Mouse (Mus musculus) forebrain, embryonic 16.5 days (tissue): ENCODE results near the gene Tmem238l. TPM values are rescaled to one million over a fixed set of nuclear protein-coding genes. Genes with fewer than 3 reads are reported as not detected.
A peak's percentile ranks its signal among the peaks of the same experiment; 100 is the strongest.

Experiments used
- ATAC-seq: fragments of 200-750 bp; cut with Nextera tagmentation; 2 replicates; pipeline ENCODE4 v1.8.0; 2017; ENCODE audit warnings: mild to moderate bottlenecking, moderate library complexity
- H3K27ac ChIP-seq: fragments of 300-500 bp; sonication (generic); 2 replicates; pipeline ENCODE4 v1.5.1; 2014; ENCODE audit warnings: low read length, control low read depth
- H3K27me3 ChIP-seq: fragments of 300-500 bp; sonication (generic); replicated peaks from 2 replicates; pipeline ENCODE4 v1.6.1; 2014; ENCODE audit warnings: low read length; ENCODE audit not compliant: control insufficient read depth, insufficient read depth
- H3K36me3 ChIP-seq: fragments of 300-500 bp; sonication (generic); 2 replicates; pipeline ENCODE4 v1.6.1; 2014; ENCODE audit not compliant: control insufficient read depth, insufficient read depth
- H3K4me1 ChIP-seq: fragments of 300-500 bp; sonication (generic); replicated peaks from 2 replicates; pipeline ENCODE4 v1.6.1; 2014; ENCODE audit warnings: low read length; ENCODE audit not compliant: control insufficient read depth, insufficient read depth
- H3K4me2 ChIP-seq: fragments of 300-500 bp; sonication (generic); 2 replicates; pipeline ENCODE4 v1.6.1; 2014; ENCODE audit warnings: mild to moderate bottlenecking, low read length, control low read depth
- H3K4me3 ChIP-seq: fragments of 300-500 bp; sonication (generic); replicated peaks from 2 replicates; pipeline ENCODE4 v1.5.1; 2014; ENCODE audit warnings: mild to moderate bottlenecking, low read length, control low read depth
- H3K9ac ChIP-seq: fragments of 300-500 bp; sonication (generic); replicated peaks from 2 replicates; pipeline ENCODE4 v1.6.1; 2014; ENCODE audit warnings: low read depth, low read length, control low read depth
- H3K9me3 ChIP-seq: fragments of 300-500 bp; sonication (generic); 2 replicates; pipeline ENCODE4 v1.6.1; 2016; ENCODE audit warnings: low read length; ENCODE audit not compliant: control insufficient read depth
- WGBS: fragments of 180-500 bp; shearing (Covaris S2); extraction: QIAGEN DNeasy Blood & Tissue Kit; methylation state at CpG from one replicate; pipeline ENCODE4 v1.1.7; 2014; 5-methylcytosine and 5-hydroxymethylcytosine counted together
- polyA plus RNA-seq: library from polyadenylated mRNA; unstranded; fragments of >200 nt; fragmentation: Nextera tagmentation; extraction: Ambion mirVana; gene quantifications from 2 replicates; pipeline ENCODE4 v1.2.1, GENCODE M21; 2015

Gene Tmem238l
- polyA plus RNA-seq, 1 experiment from 2014 or later = not detected

DNA sequence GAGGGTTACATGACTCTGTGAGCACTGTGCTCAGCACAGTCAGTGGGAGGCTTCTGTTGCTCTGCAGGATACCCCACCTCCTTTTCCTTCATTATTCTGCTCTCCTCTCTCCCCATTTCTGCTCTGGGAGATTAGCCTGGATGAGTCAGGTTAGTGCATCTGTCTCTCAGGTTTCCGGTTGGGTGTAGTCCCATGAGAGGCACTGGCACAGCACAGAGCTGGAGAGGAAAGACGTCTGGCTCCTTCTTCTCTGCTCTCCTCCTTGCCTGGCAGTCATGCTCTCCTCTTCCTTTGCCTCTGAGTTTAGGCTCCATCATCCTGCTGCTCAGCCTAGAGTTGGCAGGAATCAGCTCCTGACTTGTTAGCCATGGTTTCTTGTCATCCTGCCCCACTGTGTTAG lies 35.7 kb downstream of the Tmem238l start:
- 52% methylated on average over 2 of the region's 2 CpGs for WGBS
- no peaks in the 10 kb centered on the region for H3K9me3 ChIP-seq
- H3K4me3 ChIP-seq = no peak overlapping the region
- H3K4me1 ChIP-seq = no peaks in the 10 kb centered on the region
- no peak overlapping the region for H3K27ac ChIP-seq
- ATAC-seq = no peak
- no peaks in the 10 kb centered on the region for H3K27me3 ChIP-seq
- no peak overlapping the region for H3K9ac ChIP-seq
- no peak overlapping the region for H3K4me2 ChIP-seq
- no peaks in the 10 kb centered on the region for H3K36me3 ChIP-seq

DNA sequence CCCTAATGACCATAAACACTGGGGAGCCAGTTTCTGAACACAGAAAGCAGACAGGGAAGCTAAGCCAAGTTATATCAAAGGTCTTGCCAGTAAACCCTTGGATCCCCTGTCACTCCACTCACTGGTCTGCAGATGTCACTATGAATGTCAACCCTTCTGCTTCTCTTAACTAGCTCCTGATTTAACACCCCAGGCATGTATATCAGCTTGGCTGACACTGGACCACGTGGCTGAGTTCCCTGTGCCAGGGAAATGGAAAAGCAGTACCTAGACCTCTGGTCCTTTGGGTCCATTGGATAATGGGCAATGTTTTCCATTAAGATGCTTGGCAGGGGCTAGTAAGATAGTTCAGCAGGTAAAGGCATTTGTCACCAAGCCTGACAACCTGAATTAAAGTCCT lies 37.2 kb downstream of the Tmem238l start:
- H3K36me3 ChIP-seq = no peaks in the 10 kb centered on the region
- H3K27me3 ChIP-seq = no peaks in the 10 kb centered on the region
- H3K27ac ChIP-seq = no peak overlapping the region
- ATAC-seq = no peak
- H3K4me3 ChIP-seq = no peak overlapping the region
- H3K9me3 ChIP-seq = no peaks in the 10 kb centered on the region
- no peak overlapping the region for H3K4me2 ChIP-seq
- 43% methylated on average over 1 of the region's 1 CpGs for WGBS
- H3K9ac ChIP-seq = no peak overlapping the region
- no peaks in the 10 kb centered on the region; the same call in 1 of the 2 replicates for H3K4me1 ChIP-seq

DNA sequence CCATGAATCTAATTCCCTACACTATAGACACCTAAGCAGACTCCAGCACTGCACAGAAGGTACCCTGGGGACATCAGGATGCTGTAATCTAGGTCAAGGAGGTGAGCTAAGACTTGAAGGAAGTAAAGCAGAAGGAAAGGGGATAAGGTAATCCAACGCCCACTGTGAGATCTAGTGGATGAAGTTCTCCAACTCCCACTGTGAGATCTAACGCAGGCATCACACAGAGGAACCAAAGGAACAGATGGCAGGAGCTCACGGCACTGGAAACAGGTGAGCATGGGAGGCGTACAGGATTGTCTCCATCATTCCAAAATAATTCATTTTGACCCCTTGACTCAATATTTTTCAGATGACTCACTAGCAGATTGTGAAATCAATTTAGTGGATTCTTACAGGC lies 40.0 kb downstream of the Tmem238l start:
- 79% methylated on average over 4 of the region's 4 CpGs for WGBS
- ATAC-seq = no peak
- H3K4me2 ChIP-seq = no peak overlapping the region

DNA sequence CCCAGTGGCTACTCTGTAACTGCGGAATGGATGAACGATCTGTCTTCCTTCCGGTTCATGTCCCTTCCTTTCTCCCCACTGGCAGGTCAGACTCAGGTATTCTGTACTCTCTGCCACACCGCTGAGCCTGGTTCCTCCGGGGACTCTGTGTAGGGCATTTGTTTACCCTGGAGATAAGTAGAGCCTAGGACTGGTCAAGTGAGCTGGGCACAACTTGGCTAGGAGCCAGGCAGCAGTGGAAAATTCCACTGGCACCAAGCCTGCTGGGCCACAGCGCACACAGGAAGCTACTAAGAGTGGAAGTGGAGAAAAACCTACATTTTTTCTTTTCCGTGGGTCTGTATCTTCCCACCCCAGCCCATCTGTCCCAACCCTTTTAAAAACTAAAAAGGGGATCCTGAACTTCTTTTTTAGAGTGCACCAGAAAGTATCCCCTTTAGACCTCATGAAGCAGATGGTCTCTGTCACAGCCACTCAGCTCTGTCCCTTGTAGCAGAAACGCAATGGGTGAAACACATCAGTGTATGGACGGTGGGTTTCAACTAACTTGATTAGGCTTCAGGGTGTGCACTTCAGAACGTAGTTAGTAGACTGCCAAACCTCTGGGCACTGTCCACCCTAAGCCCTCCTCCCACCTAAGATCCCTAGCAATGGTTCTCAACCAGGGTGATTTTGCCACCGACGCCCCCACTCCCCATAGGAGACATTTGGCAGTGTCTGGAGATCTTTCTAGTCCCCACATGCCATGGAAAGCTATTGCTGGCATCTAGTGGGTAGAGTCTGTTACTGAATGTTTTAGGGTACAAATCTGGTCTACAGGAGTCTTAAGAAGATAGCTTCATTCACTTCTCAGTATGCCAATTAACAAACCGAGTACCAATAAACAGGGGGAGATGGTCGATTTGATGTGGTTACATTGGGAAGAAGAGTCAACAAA lies 42.3 kb downstream of the Tmem238l start:
- Histone ChIP-seq H3K4me1 (peaks cover 17% of the 10 kb centered on the region), H3K27me3 (no peaks in the 10 kb centered on the region), H3K9ac (no peak overlapping the region), H3K36me3 (no peaks in the 10 kb centered on the region), H3K27ac (no peak overlapping the region), H3K4me3 (no peak overlapping the region), H3K9me3 (no peaks in the 10 kb centered on the region), H3K4me2 (no peak overlapping the region)
- ATAC-seq = no peak
- 69% methylated on average over 14 of the region's 14 CpGs for WGBS

More for the DNA sequence above, 40.0 kb downstream of the Tmem238l start:
- H3K4me1 ChIP-seq = peaks cover 13% of the 10 kb centered on the region
- no peaks in the 10 kb centered on the region for H3K27me3 ChIP-seq
- no peak overlapping the region for H3K9ac ChIP-seq
- H3K27ac ChIP-seq = no peak overlapping the region
- H3K4me3 ChIP-seq = no peak overlapping the region
- H3K36me3 ChIP-seq = no peaks in the 10 kb centered on the region
- H3K9me3 ChIP-seq = no peaks in the 10 kb centered on the region

DNA sequence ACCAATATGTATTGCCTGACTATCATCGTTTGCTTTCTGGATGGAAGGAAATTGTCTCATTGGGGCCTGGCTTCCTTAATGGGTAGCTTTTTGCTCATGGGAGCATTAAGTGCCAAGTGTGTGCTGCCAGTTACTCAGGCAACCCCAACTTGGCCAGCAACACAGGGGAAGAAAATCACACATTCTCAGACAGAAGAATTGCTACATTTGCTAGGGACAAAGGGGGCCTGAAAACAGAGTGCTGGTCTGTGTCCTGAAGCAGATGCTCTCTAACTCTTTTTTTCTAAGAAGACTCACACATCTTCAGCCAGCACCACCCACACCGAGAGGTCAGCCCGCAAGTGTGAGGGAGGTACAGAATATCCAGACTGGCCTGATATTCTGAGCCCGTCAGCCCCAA lies 44.2 kb downstream of the Tmem238l start:
- H3K9ac ChIP-seq = no peak overlapping the region
- WGBS = 36% methylated on average over 4 of the region's 4 CpGs
- no peak overlapping the region for H3K4me2 ChIP-seq
- no peak overlapping the region for H3K4me3 ChIP-seq
- peak; percentile 72; the same call in 1 of the 2 replicates for ATAC-seq
- H3K27me3 ChIP-seq = no peaks in the 10 kb centered on the region
- peak overlapping the region; percentile 73 for H3K27ac ChIP-seq
- H3K36me3 ChIP-seq = no peaks in the 10 kb centered on the region
- peaks cover 17% of the 10 kb centered on the region for H3K4me1 ChIP-seq
- H3K9me3 ChIP-seq = no peaks in the 10 kb centered on the region

DNA sequence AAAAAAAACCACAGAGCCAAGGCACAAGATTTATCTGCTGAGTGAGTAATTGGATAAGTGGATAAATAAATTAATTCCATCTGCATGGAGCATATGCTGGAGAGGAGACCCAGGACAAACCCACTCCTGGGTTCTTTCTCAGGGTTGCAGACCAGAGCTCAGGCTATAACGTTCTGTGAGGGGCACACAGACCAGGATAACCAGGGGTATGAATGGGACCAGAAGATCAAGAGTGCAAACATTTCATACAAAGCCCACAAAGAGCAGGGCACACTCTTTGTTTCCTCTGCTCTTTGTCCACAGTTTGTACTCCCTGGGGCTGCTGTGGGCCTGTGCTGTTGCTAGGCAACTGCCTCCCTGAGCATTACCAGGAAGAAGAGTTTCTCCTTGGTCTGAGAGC lies 45.3 kb downstream of the Tmem238l start:
- H3K36me3 ChIP-seq = no peaks in the 10 kb centered on the region
- H3K9ac ChIP-seq = no peak overlapping the region
- H3K4me2 ChIP-seq = no peak overlapping the region
- peaks cover 17% of the 10 kb centered on the region for H3K4me1 ChIP-seq
- H3K9me3 ChIP-seq = no peaks in the 10 kb centered on the region
- no peak overlapping the region for H3K27ac ChIP-seq
- H3K4me3 ChIP-seq = no peak overlapping the region
- ATAC-seq = peak; percentile 49; the same call in 1 of the 2 replicates
- H3K27me3 ChIP-seq = no peaks in the 10 kb centered on the region
- WGBS = 5% methylated on average over 1 of the region's 1 CpGs

DNA sequence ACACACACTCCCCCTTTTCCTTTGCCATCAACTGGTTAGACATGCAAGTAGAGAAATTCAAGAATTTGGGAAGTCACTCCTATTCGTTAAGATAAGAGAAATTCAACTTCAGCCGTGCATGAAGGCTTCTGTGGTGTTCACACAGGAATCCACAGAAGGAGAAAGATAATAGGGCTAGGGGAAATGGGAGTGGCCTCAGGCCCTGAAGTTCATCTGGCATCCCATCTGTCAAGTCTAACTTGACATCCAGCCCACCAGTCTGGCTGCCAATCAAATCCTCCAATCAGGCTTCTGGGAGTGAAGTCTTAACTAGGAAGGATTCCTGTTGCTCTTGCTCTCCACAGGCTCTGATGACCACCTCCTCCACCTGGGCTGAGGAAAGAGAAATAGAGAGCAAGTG lies 46.5 kb downstream of the Tmem238l start:
- H3K27ac ChIP-seq = no peak overlapping the region
- WGBS = 36% methylated on average over 2 of the region's 2 CpGs
- H3K4me3 ChIP-seq = no peak overlapping the region
- no peaks in the 10 kb centered on the region for H3K9me3 ChIP-seq
- H3K4me1 ChIP-seq = peaks cover 18% of the 10 kb centered on the region
- ATAC-seq = no peak
- H3K4me2 ChIP-seq = no peak overlapping the region
- no peaks in the 10 kb centered on the region for H3K27me3 ChIP-seq
- no peaks in the 10 kb centered on the region for H3K36me3 ChIP-seq
- H3K9ac ChIP-seq = no peak overlapping the region

DNA sequence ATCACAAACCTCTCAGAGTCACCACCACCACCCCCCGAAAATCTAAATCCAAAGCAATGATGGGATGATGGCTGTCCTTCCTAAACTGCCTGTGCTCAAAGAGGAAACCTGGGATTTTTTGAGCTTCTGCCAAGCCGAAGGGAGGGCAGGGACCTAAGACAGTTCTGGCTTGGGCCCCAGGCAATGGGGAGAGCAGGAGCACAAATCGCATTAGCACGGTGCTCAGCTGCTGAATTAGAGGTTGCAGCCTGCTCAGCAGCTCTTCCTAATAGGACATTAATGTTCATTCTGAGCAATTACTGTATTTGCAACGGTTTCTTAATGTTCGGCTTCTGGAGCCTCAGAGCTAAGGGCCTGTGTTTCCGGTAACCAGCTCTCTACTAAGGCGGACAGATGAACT lies 51.5 kb downstream of the Tmem238l start:
- Histone ChIP-seq H3K4me2 (no peak overlapping the region), H3K36me3 (no peaks in the 10 kb centered on the region), H3K9ac (no peak overlapping the region), H3K4me3 (no peak overlapping the region), H3K27ac (no peak overlapping the region), H3K4me1 (peaks cover 4% of the 10 kb centered on the region; the same call in 1 of the 2 replicates), H3K27me3 (no peaks in the 10 kb centered on the region), H3K9me3 (no peaks in the 10 kb centered on the region)
- 61% methylated on average over 8 of the region's 8 CpGs for WGBS
- no peak for ATAC-seq

DNA sequence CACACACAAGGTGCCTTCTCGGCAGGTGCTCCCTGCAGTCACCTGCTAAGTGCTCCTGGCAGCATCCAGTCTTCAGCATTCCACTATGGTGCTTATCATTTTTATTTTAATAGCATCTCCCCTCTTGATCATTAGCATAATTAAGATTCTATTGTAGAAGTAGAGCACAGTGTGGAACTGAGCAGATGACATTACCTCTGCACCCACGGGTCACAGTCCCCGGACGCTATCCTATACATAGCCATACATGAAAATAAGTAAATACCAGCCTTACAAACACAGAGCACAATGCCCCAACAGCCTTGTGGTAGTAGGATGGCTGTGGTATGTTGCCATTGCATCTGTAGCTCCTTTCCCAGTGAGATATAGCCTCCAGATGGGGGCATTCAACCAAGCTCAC lies 52.1 kb downstream of the Tmem238l start:
- H3K4me3 ChIP-seq = no peak overlapping the region
- H3K27me3 ChIP-seq = no peaks in the 10 kb centered on the region
- no peak overlapping the region for H3K27ac ChIP-seq
- H3K4me2 ChIP-seq = no peak overlapping the region
- H3K4me1 ChIP-seq = peaks cover 4% of the 10 kb centered on the region; the same call in 1 of the 2 replicates
- 92% methylated on average over 4 of the region's 4 CpGs for WGBS
- no peak overlapping the region for H3K9ac ChIP-seq
- no peaks in the 10 kb centered on the region for H3K36me3 ChIP-seq
- ATAC-seq = no peak
- no peaks in the 10 kb centered on the region for H3K9me3 ChIP-seq
